Mouse (Mus musculus) cerebellum, adult (tissue): ENCODE data around the gene Ccdc61.
"Not testable (repeated sequence)": the region's sequence is repeated elsewhere in the genome, so short reads cannot be mapped to it uniquely, and the experiment has no call there.

ENCODE experiments used
- ATAC-seq: cut with Nextera tagmentation; 2 replicates; pipeline ENCODE4 v1.9.2; 2017; ENCODE audit warnings: mild to moderate bottlenecking, moderate library complexity, mixed read lengths; ENCODE audit not compliant: insufficient number of reproducible peaks, low FRiP score, low TSS enrichment

Gene Ccdc61

DNA sequence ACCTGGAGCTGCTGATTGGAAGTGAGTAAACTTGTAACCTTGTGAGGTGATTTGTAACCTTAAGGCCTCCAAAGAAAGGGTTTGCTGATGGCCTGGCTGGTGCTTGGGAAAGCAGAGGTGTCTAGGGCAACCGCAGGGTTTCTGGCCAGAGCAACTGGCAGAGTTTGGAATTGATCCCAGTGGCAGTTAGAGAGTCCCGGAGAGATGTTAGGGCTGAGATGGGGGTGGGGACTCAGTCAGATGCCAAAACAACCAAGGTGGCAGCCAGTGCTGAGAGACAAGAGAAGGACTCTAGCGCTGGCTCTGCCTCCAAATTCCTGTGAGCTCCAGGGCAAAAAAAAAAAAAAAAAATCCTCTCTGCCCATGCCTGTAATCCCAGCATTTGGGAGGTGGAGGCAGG lies 7.7 kb upstream of the Ccdc61 start:
- no peak for ATAC-seq

- no peak for ATAC-seq
These were observed 6.0 kb upstream of the Ccdc61 start for GRCm38 (mm10) chr7:18916254-18916653.

- ATAC-seq, result no peak
These were observed 418 bp downstream of the Ccdc61 start for GRCm38 (mm10) chr7:18909797-18910196.

GRCm38 (mm10) chr7:18904971-18905370 lies 5.2 kb downstream of the Ccdc61 start:
- ATAC-seq, result no peak

GRCm38 (mm10) chr7:18902486-18902885 lies 7.7 kb downstream of the Ccdc61 start:
- ATAC-seq, result no peak

GRCm38 (mm10) chr7:18900513-18900912 lies 9.7 kb downstream of the Ccdc61 start:
- no peak for ATAC-seq

DNA sequence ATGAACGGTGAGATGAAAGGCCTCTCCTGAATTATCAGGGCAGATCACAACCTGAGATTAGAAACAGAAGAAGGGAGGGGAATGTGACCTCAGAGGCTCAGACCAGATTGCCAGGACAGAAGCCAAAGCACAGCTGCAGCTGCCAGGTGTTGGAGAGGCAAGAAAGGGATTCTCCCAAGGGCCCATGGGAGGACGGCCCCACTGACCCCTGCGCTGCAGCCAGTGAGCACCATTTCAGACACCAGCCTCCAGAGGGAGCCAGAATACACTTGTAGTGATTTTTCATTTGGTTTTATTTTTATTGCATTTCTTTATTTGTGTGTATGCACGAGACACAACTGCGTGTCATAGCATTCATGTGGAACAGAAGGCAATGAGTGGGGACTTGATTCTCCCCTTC lies 13.7 kb downstream of the Ccdc61 start:
- ATAC-seq, result no peak

GRCm38 (mm10) chr7:18893651-18894430 lies 16.4 kb downstream of the Ccdc61 start:
- peak; percentile 46; the same call in 1 of the 2 replicates for ATAC-seq

- no peak for ATAC-seq
These were observed 17.2 kb downstream of the Ccdc61 start for GRCm38 (mm10) chr7:18893009-18893408.

DNA sequence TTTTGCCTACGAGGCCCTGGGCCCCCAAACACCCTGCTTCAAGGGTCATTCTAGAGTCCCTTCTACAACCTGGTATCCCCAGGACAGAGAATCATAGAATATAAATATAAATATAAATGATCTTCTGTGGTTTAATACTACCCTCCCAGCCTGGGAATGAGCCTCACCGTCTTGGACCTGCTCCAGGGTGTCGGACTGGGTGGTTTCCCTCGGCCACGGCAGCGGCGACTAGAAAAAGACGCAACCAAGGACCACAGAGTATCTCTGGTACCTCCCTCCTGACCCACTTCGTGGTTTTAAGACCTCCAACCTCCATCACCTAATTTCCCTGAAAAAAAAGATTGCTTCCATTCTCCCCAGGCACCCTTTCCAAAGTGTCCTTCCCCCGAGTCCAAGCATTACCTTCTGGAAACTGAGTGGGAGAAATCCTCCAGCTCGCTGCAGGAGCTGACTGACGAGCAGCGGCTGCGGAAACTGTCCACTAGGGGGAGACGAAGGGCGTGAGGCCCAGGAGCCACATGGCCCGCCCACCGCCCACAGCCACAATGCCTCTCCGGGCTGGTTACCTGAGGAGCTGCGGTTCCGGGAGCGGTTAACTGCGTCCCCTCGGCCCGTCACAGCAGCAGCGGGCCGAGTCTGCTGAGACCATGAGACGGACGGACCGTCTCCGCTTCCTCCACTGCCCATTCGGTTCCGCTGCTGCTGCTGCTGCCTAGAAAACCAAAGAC lies 18.2 kb downstream of the Ccdc61 start:
- peak; percentile 68; the same call in 1 of the 2 replicates for ATAC-seq

- no peak for ATAC-seq
These were observed 19.4 kb downstream of the Ccdc61 start for GRCm38 (mm10) chr7:18890848-18891247.

- ATAC-seq, result no peak
These were observed 23.3 kb downstream of the Ccdc61 start for GRCm38 (mm10) chr7:18886963-18887362.

DNA sequence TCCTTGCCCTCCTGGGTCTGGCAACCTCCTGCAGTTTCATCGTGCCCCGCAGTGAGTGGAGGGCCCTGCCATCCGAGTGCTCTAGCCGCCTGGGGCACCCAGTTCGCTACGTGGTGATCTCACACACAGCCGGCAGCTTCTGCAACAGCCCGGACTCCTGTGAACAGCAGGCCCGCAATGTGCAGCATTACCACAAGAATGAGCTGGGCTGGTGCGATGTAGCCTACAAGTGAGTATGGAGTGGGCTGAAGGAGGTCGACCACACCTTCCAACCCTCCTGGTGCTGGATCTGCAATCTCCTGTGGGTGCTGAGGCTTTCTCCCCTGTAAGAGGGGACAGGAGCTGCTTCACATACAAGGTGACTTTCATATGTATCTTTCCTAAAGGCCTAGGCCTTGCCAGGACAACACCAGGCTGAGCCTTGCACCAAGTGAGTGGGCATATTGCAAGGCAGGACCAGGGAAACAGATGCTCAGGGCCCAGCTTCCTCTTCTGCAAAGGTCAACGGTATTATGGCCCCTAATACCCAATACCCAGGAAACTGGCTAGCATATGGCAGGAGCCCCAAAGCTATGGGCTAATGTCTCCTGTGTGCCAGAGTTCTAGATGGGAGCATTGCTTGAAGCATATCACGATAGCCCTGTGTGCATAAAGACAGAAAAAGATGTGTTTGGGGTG lies 25.3 kb downstream of the Ccdc61 start:
- ATAC-seq, result no peak

- ATAC-seq, result no peak
These were observed 26.0 kb downstream of the Ccdc61 start for GRCm38 (mm10) chr7:18883991-18884744.

DNA sequence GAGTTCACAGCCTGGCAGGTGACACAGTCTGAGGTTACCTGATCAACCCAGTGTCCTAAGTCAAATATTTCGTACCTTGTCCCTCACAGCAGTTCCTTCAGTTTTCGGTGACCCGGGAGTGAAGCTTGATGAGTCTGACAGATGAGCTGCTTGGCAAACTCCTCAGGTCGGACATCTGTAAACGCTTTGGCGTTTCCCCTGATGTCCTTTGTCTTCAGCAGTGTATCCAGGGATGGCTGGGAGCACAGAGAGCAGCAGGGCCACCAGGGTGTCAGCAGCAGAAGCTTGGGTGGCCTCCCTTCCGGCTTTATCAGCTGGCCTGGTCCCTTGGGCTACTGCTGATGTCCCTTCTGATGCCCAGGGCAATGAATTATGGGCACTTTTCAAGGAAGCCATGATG lies 31.5 kb downstream of the Ccdc61 start:
- ATAC-seq, result no peak

GRCm38 (mm10) chr7:18875372-18875771 lies 34.8 kb downstream of the Ccdc61 start:
- ATAC-seq, result no peak

DNA sequence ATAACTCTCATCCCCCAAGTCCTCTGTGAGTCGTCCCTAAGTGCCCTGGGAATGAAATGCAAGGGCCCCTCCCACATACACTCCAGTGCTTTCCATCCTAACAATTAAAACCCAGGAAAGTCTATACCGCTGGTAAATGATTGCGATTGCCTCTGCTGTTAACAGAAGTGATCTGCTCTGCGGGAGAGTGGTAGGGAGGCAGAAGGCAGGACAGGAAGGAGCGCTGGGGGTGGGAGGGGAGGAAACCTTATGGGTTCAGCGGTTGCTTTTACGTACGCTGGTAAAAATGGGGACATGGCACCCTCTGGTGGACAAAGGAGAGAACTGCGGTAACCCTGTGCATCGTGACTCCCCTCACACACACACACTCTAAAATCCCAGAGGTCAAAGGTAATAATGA lies 37.0 kb downstream of the Ccdc61 start:
- ATAC-seq, result peak; percentile 76; the same call in 1 of the 2 replicates

DNA sequence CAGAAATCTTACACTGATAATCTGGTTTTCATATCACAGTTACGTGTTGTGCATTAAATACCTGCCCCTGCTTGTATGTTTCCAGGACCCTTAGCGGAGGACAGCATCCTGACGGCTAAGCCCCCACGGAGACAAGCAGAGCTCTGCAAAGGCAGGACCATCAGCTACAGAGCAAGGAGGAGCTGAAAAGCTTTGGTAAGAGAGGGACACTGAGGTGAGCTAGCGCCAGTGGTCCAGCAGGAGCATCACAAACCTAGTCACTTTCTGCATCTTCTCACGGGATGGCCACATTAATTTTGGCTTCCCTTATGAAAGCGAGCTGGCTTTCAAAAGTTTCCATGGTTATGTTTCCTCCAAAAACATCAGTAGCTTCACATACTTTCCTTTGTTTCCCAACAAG lies 37.4 kb downstream of the Ccdc61 start:
- ATAC-seq, result no peak

DNA sequence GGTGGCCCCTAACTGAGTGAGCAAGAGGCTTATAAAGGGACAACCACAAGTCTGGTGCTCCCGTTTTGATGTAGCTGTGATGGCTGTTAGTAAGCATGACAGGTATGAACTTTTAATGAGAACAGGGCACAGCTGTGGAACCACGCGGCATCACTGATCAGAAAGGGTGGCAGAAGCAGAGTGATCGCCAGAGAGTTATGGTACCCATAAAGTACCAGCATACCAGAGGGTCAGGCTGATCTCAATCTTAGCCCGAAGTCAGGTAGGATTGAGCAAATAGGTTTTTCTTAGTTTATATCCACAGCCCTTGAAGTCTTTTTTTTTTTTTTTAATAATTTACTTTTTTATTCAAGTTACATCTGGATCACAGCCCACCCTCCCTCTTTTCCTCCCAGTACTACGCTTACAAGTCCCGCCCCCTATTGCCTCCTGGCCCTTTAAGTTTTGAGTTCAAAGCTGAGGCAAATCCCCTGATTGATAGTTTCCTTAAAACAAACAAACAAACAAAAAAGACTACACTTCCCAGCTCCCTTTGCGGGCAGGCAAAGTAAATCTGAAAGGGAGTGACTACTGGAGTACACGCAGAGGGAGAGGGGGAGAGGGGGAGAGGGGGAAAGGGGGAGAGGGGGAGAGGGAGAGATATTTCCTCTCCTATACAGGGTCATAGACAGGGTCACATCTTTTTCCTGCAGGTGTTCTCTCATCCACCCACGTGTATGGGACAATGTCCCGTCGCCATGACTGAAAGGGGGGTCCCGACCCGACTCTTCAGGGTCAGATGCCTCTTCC lies 38.0 kb downstream of the Ccdc61 start:
- no peak for ATAC-seq

GRCm38 (mm10) chr7:18871031-18871430 lies 39.2 kb downstream of the Ccdc61 start, which contains the start of gene Pglyrp1:
Gene Pglyrp1, plus strand, starts transcription at chr7:18871331.
- ATAC-seq, result not testable (repeated sequence)
